Mouse (Mus musculus): ENCODE measurements around the gene Cntnap5a. TPM values are rescaled to one million over a fixed set of nuclear protein-coding genes. Genes with fewer than 3 reads are reported as not detected.

The Cntnap5a gene
- polyA plus RNA-seq, 1 experiment, result 0.03 TPM

DNA sequence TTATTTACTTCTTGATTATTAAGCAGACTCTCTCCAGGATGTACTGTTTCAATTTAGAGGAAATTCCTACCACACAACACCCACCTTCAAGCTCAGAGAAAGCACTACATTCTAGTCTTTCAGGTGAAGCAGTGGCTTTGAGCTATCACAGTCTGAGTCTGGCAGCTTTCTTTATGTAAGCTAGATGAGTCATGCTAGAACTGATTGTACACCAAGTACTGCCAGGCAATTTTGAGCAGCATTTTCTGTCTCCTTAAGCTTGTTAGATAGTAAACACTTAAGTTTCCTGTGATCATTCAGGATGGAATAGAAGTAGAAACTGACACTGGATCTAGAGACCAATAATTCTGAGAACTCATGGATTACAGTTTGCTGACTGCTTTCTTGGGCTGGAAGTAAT lies 61.0 kb downstream of the Cntnap5a start:
- no peak for DNase-seq
- TF ChIP-seq CTCF (IDR thresholded peaks at IDR 0.05; ENCODE audit: borderline replicate concordance, control insufficient read depth, extremely low read depth, insufficient read depth, low read length, poor library complexity) (no peak), POLR2A (IDR thresholded peaks at IDR 0.05; ENCODE audit: control insufficient read depth, extremely low read depth, insufficient read depth, low read length, poor library complexity) (no peak)
- Histone ChIP-seq H3K36me3 (ENCODE audit: control insufficient read depth, insufficient read depth, low read length) (no peaks in the 10 kb centered on the region), H3K4me1 (replicated peaks; ENCODE audit: control insufficient read depth, insufficient read depth, low read length) (no peaks in the 10 kb centered on the region), H3K27me3 (ENCODE audit: control insufficient read depth, insufficient read depth, low read length) (no peaks in the 10 kb centered on the region), H3K27ac (ENCODE audit: control insufficient read depth, insufficient read depth, low read length) (no peak overlapping the region), H3K4me3 (ENCODE audit: control insufficient read depth, insufficient read depth, low read length) (no peak overlapping the region)

DNA sequence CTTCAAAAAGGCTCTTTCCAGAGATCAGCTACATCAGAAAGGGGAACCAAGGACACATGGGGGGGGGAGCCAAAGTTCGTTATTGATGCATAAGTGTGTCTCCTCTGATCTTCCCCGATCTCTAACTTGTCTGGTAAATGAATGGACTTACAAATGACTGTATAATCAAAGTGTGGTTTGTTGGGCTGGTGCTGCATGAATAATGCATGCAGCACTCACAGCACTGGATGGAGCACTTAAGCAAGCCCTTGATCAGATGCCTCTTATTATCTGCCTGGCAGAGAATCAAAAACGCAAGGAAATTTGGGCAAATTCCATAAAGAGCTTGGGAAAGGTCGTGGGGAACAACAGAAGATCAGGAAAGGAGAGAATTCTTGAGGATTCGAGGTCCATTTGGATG lies 100.2 kb downstream of the Cntnap5a start:
- TF ChIP-seq POLR2A (IDR thresholded peaks at IDR 0.05; ENCODE audit: control insufficient read depth, extremely low read depth, insufficient read depth, low read length, poor library complexity) (no peak), CTCF (IDR thresholded peaks at IDR 0.05; ENCODE audit: borderline replicate concordance, control insufficient read depth, extremely low read depth, insufficient read depth, low read length, poor library complexity) (no peak)
- Histone ChIP-seq H3K27ac (ENCODE audit: control insufficient read depth, insufficient read depth, low read length) (no peak overlapping the region), H3K27me3 (ENCODE audit: control insufficient read depth, insufficient read depth, low read length) (no peaks in the 10 kb centered on the region), H3K4me1 (replicated peaks; ENCODE audit: control insufficient read depth, insufficient read depth, low read length) (no peaks in the 10 kb centered on the region), H3K36me3 (ENCODE audit: control insufficient read depth, insufficient read depth, low read length) (no peaks in the 10 kb centered on the region), H3K4me3 (ENCODE audit: control insufficient read depth, insufficient read depth, low read length) (no peak overlapping the region)
- 70% methylated on average over 5 of the region's 5 CpGs for WGBS
- DNase-seq, result no peak

DNA sequence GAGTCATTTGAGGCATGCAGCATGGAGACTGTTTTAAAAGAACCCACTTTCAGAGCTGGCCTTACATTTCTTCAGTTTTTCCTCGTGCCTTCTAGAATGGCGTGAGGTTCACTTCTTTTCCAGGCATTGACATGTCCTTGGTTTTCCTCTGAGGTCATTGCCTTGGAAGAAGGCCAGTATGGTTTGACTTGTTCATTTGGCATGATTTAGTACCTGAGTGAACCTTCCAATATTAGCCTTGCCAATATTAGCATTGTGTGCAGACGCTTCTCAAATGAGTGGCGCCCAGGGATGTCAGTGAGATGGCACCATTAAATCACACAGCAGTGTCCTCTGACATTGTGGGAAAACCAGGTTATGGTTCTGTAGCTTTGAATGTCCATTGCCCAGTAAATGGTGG lies 158.0 kb downstream of the Cntnap5a start:
- WGBS, result 89% methylated on average over 4 of the region's 4 CpGs
- Histone ChIP-seq H3K27me3 (ENCODE audit: control insufficient read depth, insufficient read depth, low read length) (no peaks in the 10 kb centered on the region), H3K27ac (ENCODE audit: control insufficient read depth, insufficient read depth, low read length) (no peak overlapping the region), H3K36me3 (ENCODE audit: control insufficient read depth, insufficient read depth, low read length) (no peaks in the 10 kb centered on the region), H3K4me3 (ENCODE audit: control insufficient read depth, insufficient read depth, low read length) (no peak overlapping the region), H3K4me1 (replicated peaks; ENCODE audit: control insufficient read depth, insufficient read depth, low read length) (no peaks in the 10 kb centered on the region)
- no peak for DNase-seq
- TF ChIP-seq POLR2A (IDR thresholded peaks at IDR 0.05; ENCODE audit: control insufficient read depth, extremely low read depth, insufficient read depth, low read length, poor library complexity) (no peak), CTCF (IDR thresholded peaks at IDR 0.05; ENCODE audit: borderline replicate concordance, control insufficient read depth, extremely low read depth, insufficient read depth, low read length, poor library complexity) (no peak)

DNA sequence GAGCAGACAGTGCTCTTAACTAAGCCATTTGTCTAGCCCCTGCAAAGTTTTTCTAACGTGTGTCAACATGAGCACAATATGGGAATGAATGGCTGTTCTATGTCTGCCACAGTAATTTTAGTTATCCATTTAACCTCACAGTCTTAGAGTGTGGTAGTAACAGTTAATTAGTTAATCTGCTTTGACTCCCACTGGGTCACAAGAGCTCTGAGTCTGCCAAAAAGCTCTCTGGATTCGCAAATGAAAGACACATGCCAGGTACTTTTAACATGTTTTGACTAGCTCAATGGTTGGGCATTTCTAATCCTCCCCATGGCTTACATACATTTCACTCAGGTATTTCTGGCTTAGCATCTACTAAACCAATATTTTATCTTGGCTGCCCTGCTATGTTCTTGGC lies 163.0 kb downstream of the Cntnap5a start:
- 82% methylated on average over 2 of the region's 2 CpGs for WGBS
- Histone ChIP-seq H3K36me3 (ENCODE audit: control insufficient read depth, insufficient read depth, low read length) (no peaks in the 10 kb centered on the region), H3K4me1 (replicated peaks; ENCODE audit: control insufficient read depth, insufficient read depth, low read length) (no peaks in the 10 kb centered on the region), H3K27me3 (ENCODE audit: control insufficient read depth, insufficient read depth, low read length) (no peaks in the 10 kb centered on the region), H3K27ac (ENCODE audit: control insufficient read depth, insufficient read depth, low read length) (no peak overlapping the region), H3K4me3 (ENCODE audit: control insufficient read depth, insufficient read depth, low read length) (no peak overlapping the region)
- no peak for DNase-seq
- TF ChIP-seq POLR2A (IDR thresholded peaks at IDR 0.05; ENCODE audit: control insufficient read depth, extremely low read depth, insufficient read depth, low read length, poor library complexity), result no peak
- no peak for TF ChIP-seq CTCF (IDR thresholded peaks at IDR 0.05; ENCODE audit: borderline replicate concordance, control insufficient read depth, extremely low read depth, insufficient read depth, low read length, poor library complexity)

DNA sequence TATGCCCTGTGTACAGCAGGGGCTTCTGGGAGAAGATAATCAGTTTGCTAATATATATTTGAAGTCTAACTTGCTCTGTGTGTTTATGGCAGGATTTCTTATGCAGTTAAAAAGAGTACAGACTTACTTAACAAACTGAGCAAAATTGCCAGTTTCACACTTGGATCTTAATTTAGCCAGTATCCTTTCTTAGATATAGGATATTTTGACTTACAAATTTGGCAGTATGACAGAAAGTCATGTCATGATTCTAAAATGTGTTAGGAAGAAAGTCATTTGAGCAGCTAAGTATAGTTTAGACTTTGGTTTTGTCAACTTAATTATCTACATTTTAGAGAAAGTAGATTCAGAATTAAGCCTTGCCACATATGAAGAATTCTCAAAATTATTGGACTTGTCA lies 167.7 kb downstream of the Cntnap5a start:
- no peaks in the 10 kb centered on the region for H3K27me3 ChIP-seq (ENCODE audit: control insufficient read depth, insufficient read depth, low read length)
- H3K4me1 ChIP-seq (replicated peaks; ENCODE audit: control insufficient read depth, insufficient read depth, low read length), result no peaks in the 10 kb centered on the region
- no peaks in the 10 kb centered on the region for H3K36me3 ChIP-seq (ENCODE audit: control insufficient read depth, insufficient read depth, low read length)
- H3K27ac ChIP-seq (ENCODE audit: control insufficient read depth, insufficient read depth, low read length), result no peak overlapping the region
- H3K4me3 ChIP-seq (ENCODE audit: control insufficient read depth, insufficient read depth, low read length), result no peak overlapping the region
- no peak for DNase-seq
- no peak for TF ChIP-seq POLR2A (IDR thresholded peaks at IDR 0.05; ENCODE audit: control insufficient read depth, extremely low read depth, insufficient read depth, low read length, poor library complexity)
- TF ChIP-seq CTCF (IDR thresholded peaks at IDR 0.05; ENCODE audit: borderline replicate concordance, control insufficient read depth, extremely low read depth, insufficient read depth, low read length, poor library complexity), result no peak

DNA sequence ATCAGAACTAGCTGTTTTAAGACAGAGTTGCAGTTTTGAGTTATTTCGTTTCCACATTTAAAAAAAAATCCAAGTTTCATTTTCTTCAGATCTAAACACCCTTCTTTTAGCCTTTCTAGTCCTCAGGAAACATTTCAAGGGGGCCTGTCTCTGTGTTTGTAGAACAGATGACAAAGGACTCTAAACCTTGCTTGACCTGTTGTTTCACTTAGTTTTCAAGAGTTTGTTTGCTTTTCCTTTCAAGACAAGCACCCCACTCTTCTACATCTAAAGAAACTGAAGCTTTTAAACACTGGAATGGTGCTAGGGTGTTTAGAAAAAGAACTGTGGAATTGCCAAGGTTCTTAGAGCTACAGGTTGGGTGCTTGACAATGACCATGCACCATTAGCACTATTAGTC lies 233.8 kb downstream of the Cntnap5a start:
- Histone ChIP-seq H3K4me3 (ENCODE audit: control insufficient read depth, insufficient read depth, low read length) (no peak overlapping the region), H3K27ac (ENCODE audit: control insufficient read depth, insufficient read depth, low read length) (no peak overlapping the region), H3K27me3 (ENCODE audit: control insufficient read depth, insufficient read depth, low read length) (no peaks in the 10 kb centered on the region), H3K4me1 (replicated peaks; ENCODE audit: control insufficient read depth, insufficient read depth, low read length) (no peaks in the 10 kb centered on the region), H3K36me3 (ENCODE audit: control insufficient read depth, insufficient read depth, low read length) (no peaks in the 10 kb centered on the region)
- no peak for TF ChIP-seq CTCF (IDR thresholded peaks at IDR 0.05; ENCODE audit: borderline replicate concordance, control insufficient read depth, extremely low read depth, insufficient read depth, low read length, poor library complexity)
- no peak for TF ChIP-seq POLR2A (IDR thresholded peaks at IDR 0.05; ENCODE audit: control insufficient read depth, extremely low read depth, insufficient read depth, low read length, poor library complexity)
- no peak for DNase-seq
- WGBS, result 63% methylated on average over 1 of the region's 1 CpGs

DNA sequence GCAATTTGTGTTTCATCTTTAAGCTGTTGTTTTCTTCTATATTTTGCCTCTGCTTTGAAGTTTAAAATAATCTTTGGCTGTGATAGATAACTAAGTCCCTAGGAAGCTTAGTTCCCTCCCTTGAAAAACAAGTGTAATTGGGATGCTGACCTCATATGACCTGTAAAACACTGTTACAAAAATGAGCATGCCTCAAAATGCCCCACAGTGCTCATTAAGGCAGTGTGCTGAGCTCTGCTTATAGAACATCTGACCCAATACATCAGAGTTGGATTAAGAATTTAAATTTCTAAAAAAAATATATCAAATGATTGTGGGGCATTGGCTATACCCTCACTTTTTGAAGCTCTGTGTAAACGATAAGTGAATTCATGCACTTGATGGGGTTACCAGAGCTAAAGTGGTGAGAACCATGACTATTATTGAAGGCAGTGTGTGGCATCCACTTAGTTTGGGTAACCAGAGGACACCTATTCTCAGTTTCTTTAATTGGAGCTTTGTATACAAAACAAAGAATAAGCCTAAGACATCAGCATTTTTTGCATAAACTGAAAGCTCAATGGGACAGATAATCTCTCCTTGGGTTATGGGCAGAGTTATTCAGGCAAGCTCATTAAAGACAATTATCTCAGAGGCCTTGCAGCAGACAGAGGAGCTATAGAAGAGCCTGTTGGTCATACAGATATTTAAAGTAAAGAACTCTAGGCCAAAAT lies 241.6 kb downstream of the Cntnap5a start:
- no peak for DNase-seq
- no peak overlapping the region for H3K27ac ChIP-seq (ENCODE audit: control insufficient read depth, insufficient read depth, low read length)
- no peaks in the 10 kb centered on the region for H3K4me1 ChIP-seq (replicated peaks; ENCODE audit: control insufficient read depth, insufficient read depth, low read length)
- no peak for TF ChIP-seq CTCF (IDR thresholded peaks at IDR 0.05; ENCODE audit: borderline replicate concordance, control insufficient read depth, extremely low read depth, insufficient read depth, low read length, poor library complexity)
- TF ChIP-seq POLR2A (IDR thresholded peaks at IDR 0.05; ENCODE audit: control insufficient read depth, extremely low read depth, insufficient read depth, low read length, poor library complexity), result no peak
- no peaks in the 10 kb centered on the region for H3K36me3 ChIP-seq (ENCODE audit: control insufficient read depth, insufficient read depth, low read length)
- H3K27me3 ChIP-seq (ENCODE audit: control insufficient read depth, insufficient read depth, low read length), result no peaks in the 10 kb centered on the region
- no peak overlapping the region for H3K4me3 ChIP-seq (ENCODE audit: control insufficient read depth, insufficient read depth, low read length)
- WGBS, result 87% methylated on average over 1 of the region's 1 CpGs

All from thymus, adult 2 months (tissue).